Mouse (Mus musculus) lung, postnatal 36 days (tissue): ENCODE measurements around the gene Ntf5.

Experiments
- DNase-seq: peaks from one replicate; pipeline ENCODE4 v3.0.0; 2022; ENCODE audit warnings: mixed read lengths

The Ntf5 gene

GRCm38 (mm10) chr7:45436444-45436843, 22.9 kb downstream of the Ntf5 start:
- no peak for DNase-seq

GRCm38 (mm10) chr7:45437046-45437445, 23.6 kb downstream of the Ntf5 start:
- DNase-seq = no peak

- peak; percentile 56 for DNase-seq
These were observed 24.2 kb downstream of the Ntf5 start, which contains the start of gene Ruvbl2 for GRCm38 (mm10) chr7:45437521-45438276. Gene Ruvbl2, minus strand, starts transcription at chr7:45438096.

- DNase-seq = no peak
These were observed 30.3 kb downstream of the Ntf5 start for GRCm38 (mm10) chr7:45443526-45444420.

- DNase-seq = no peak
These were observed 33.1 kb downstream of the Ntf5 start for GRCm38 (mm10) chr7:45446589-45446988.

GRCm38 (mm10) chr7:45447325-45447990, 34.0 kb downstream of the Ntf5 start:
- DNase-seq = peak; percentile 57

GRCm38 (mm10) chr7:45449974-45450373, 36.5 kb downstream of the Ntf5 start:
- DNase-seq = no peak

- DNase-seq = peak; percentile 89
These were observed 38.0 kb downstream of the Ntf5 start for GRCm38 (mm10) chr7:45451344-45451982.

GRCm38 (mm10) chr7:45454971-45455370, 41.5 kb downstream of the Ntf5 start:
- no peak for DNase-seq

- DNase-seq = peak; percentile 34
These were observed 42.6 kb downstream of the Ntf5 start for GRCm38 (mm10) chr7:45455932-45456696.

GRCm38 (mm10) chr7:45456721-45457203, 43.3 kb downstream of the Ntf5 start:
- DNase-seq = no peak

GRCm38 (mm10) chr7:45457204-45458060, 43.9 kb downstream of the Ntf5 start:
- DNase-seq = peak; percentile 66

- DNase-seq = peak; percentile 91
These were observed 45.5 kb downstream of the Ntf5 start for GRCm38 (mm10) chr7:45458748-45459563.

GRCm38 (mm10) chr7:45459564-45460140, 46.2 kb downstream of the Ntf5 start, which contains the start of gene Ftl1:
Gene Ftl1, minus strand, starts transcription at chr7:45459884.
- peak; percentile 99 for DNase-seq

- DNase-seq = no peak
These were observed 46.9 kb downstream of the Ntf5 start for GRCm38 (mm10) chr7:45460377-45460776.

- DNase-seq = peak; percentile 83
These were observed 47.4 kb downstream of the Ntf5 start for GRCm38 (mm10) chr7:45460860-45461314.

- DNase-seq = no peak
These were observed 47.8 kb downstream of the Ntf5 start for GRCm38 (mm10) chr7:45461326-45461725.

GRCm38 (mm10) chr7:45461781-45462180, 48.3 kb downstream of the Ntf5 start:
- no peak for DNase-seq

GRCm38 (mm10) chr7:45462325-45462724, 48.8 kb downstream of the Ntf5 start:
- DNase-seq = no peak
